Mouse (Mus musculus) liver, adult 2 months (tissue): ENCODE results near the gene Gm28363. TPM values are rescaled to one million over a fixed set of nuclear protein-coding genes. Genes with fewer than 3 reads are reported as not detected.
"Not testable (repeated sequence)": the region's sequence is repeated elsewhere in the genome, so short reads cannot be mapped to it uniquely, and the experiment has no call there.

Source experiments
- DNase-seq: peaks from one replicate; pipeline ENCODE4 v3.0.0-alpha.2; 2011; ENCODE audit warnings: low read depth, low spot score; ENCODE audit errors: extremely low read depth
- H3K27ac ChIP-seq: fragments of 200-500 bp; replicated peaks from 2 replicates; pipeline ENCODE4 v1.5.1; 2012; ENCODE audit warnings: low read depth, mild to moderate bottlenecking, control low read depth, inconsistent platforms, low read length; ENCODE audit not compliant: insufficient read depth
- H3K27me3 ChIP-seq: fragments of 200-500 bp; 2 replicates; pipeline ENCODE4 v1.6.1; 2012; ENCODE audit warnings: mild to moderate bottlenecking, moderate library complexity, low read length, inconsistent platforms; ENCODE audit not compliant: control insufficient read depth, insufficient read depth
- H3K36me3 ChIP-seq: fragments of 200-500 bp; 2 replicates; pipeline ENCODE4 v1.6.1; 2012; ENCODE audit warnings: low read length, inconsistent platforms; ENCODE audit not compliant: control insufficient read depth, insufficient read depth
- H3K4me1 ChIP-seq: fragments of 200-500 bp; 2 replicates; pipeline ENCODE4 v1.6.1; 2011; ENCODE audit warnings: low read length; ENCODE audit not compliant: control insufficient read depth, insufficient read depth
- H3K4me3 ChIP-seq: fragments of 200-500 bp; 2 replicates; pipeline ENCODE4 v1.5.1; 2011; ENCODE audit warnings: low read depth, mild to moderate bottlenecking, control low read depth, low read length, moderate library complexity; ENCODE audit not compliant: insufficient read depth
- H3K79me2 ChIP-seq: fragments of 200-500 bp; 2 replicates; pipeline ENCODE4 v1.6.1; 2012; ENCODE audit warnings: inconsistent platforms, mild to moderate bottlenecking, low read length, moderate library complexity; ENCODE audit not compliant: control insufficient read depth, insufficient read depth
- H3K9ac ChIP-seq: fragments of 200-500 bp; 2 replicates; pipeline ENCODE4 v1.6.1; 2012; ENCODE audit warnings: low read depth, mild to moderate bottlenecking, control low read depth, inconsistent platforms, low read length
- WGBS: fragments of 180-500 bp; shearing (Covaris S2); methylation state at CpG from one replicate; pipeline ENCODE4 v1.1.7; 2018; 5-methylcytosine and 5-hydroxymethylcytosine counted together
- polyA plus RNA-seq: library from polyadenylated mRNA; depleted of rRNA; stranded (reverse); fragments of >200 nt; gene quantifications from 2 replicates; pipeline ENCODE4 v1.2.3, GENCODE M21; 2012; rRNA removed
- total RNA-seq: library from RNA; depleted of rRNA; stranded (reverse); fragments of >200 nt; gene quantifications from 2 replicates; pipeline ENCODE4 v1.2.3, GENCODE M21; 2014; rRNA removed

The Gm28363 gene
- not detected in 2 replicates for total RNA-seq
- polyA plus RNA-seq: not detected in 2 replicates

DNA sequence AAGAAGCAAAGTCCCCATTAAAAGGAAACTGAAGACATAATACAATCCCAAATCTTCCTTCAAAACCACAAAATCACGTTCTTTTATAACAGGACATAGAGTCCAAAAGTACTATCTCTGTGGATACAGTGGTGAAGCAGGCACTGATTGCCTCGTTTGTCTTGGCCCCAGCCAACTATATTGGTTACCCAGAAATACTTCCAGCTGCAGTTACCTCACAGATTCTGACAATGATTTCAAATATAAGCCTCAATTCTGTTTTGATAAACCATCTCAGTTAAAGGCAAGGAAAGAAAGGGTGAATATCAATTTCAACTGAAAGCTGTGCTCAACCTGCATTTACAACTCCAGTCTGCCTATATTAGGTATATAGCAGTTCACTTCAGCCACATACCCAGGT, at the start of gene Gm28363:
Gene Gm28363, plus strand, starts transcription at position 301 of the 400 bp plus-strand sequence.
- H3K9ac ChIP-seq, H3K79me2 ChIP-seq, H3K27me3 ChIP-seq, H3K4me1 ChIP-seq, DNase-seq, H3K36me3 ChIP-seq, H3K27ac ChIP-seq, H3K4me3 ChIP-seq: not testable (repeated sequence)
- WGBS: 45% methylated on average over 2 of the region's 2 CpGs

DNA sequence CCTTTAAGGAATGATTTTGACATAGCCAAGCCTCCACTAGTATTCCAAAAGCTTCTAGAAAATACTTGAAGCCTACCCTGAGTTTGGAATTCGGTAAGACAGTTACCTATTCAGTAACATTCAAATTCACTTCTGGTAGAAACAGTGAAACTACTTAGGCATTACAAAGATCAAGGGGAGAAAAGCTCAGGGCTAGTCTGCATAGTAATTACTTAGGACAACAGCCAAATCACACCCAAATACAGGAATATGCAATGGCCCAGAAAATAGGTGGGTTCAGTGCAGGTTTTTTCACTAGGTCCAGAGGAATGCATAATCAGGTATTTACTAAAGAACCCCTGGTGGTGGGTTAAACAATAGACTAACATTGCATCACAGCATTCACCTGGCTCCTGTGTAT, 46.7 kb upstream of the Gm28363 start:
- H3K4me3 ChIP-seq, H3K27ac ChIP-seq, DNase-seq, H3K9ac ChIP-seq, H3K79me2 ChIP-seq, H3K4me1 ChIP-seq, H3K27me3 ChIP-seq, H3K36me3 ChIP-seq: not testable (repeated sequence)
- 39% methylated on average over 1 of the region's 1 CpGs for WGBS

Other genes starting within 250 kb of the Gm28363 start
- not detected in 2 replicates for gene B020011L13Rik, start 84.0 kb downstream of the Gm28363 start, total RNA-seq
- not detected in 2 replicates for gene B020011L13Rik, start 84.0 kb downstream of the Gm28363 start, polyA plus RNA-seq
- not detected in 2 replicates for gene Gm28360, start 132.9 kb downstream of the Gm28363 start, total RNA-seq
- gene Gm28360, start 132.9 kb downstream of the Gm28363 start, polyA plus RNA-seq: not detected in 2 replicates
- not detected in 2 replicates for gene Gm28168, start 230.9 kb downstream of the Gm28363 start, total RNA-seq
- gene Gm28168, start 230.9 kb downstream of the Gm28363 start, polyA plus RNA-seq: not detected in 2 replicates